Comparison of ENCODE assay signal across 8 mouse cellular contexts in genomic region chr14:61686101-61686691, GRCm38 (mm10).
DNase-seq lines count a peak whose midpoint lies in the region; ATAC-seq and TF ChIP-seq lines count a peak whose summit lies in the region.

No protein-coding gene starts in this region.

- no peak for TF ChIP-seq POLR2A in testis, adult 2 months (IDR thresholded peaks at IDR 0.05; ENCODE audit: control insufficient read depth, low read depth, low read length)

- peak overlapping the region; percentile 63 for H3K4me2 ChIP-seq in forebrain, embryonic 12.5 days
- peak overlapping the region; percentile 89 for H3K4me2 ChIP-seq in intestine, embryonic 15.5 days (replicated peaks)

- H3K27ac ChIP-seq in forebrain, embryonic 12.5 days, result no peak overlapping the region
- H3K27ac ChIP-seq in intestine, embryonic 15.5 days, result no peak overlapping the region
- peak overlapping the region; percentile 80 for H3K27ac ChIP-seq in testis, adult 2 months (ENCODE audit: control insufficient read depth, insufficient read depth, low read depth, low read length)

- no peaks in the 10 kb centered on the region for H3K36me3 ChIP-seq in forebrain, embryonic 12.5 days (replicated peaks)
- no peaks in the 10 kb centered on the region for H3K36me3 ChIP-seq in intestine, embryonic 15.5 days
- H3K36me3 ChIP-seq in testis, adult 2 months (ENCODE audit: control insufficient read depth, insufficient read depth, low read length), result no peaks in the 10 kb centered on the region

- peaks cover 77% of the 10 kb centered on the region for H3K27me3 ChIP-seq in forebrain, embryonic 12.5 days
- H3K27me3 ChIP-seq in intestine, embryonic 15.5 days (replicated peaks), result peaks cover 36% of the 10 kb centered on the region
- peaks cover 7% of the 10 kb centered on the region; the same call in 1 of the 2 replicates for H3K27me3 ChIP-seq in testis, adult 2 months (ENCODE audit: control insufficient read depth, insufficient read depth, low read length)

- peak overlapping the region; percentile 38 for H3K4me3 ChIP-seq in forebrain, embryonic 12.5 days (replicated peaks)
- H3K4me3 ChIP-seq in intestine, embryonic 15.5 days (replicated peaks), result peak overlapping the region; percentile 39; the same call in 1 of the 2 replicates
- H3K4me3 ChIP-seq in testis, adult 2 months (ENCODE audit: control insufficient read depth, low read depth, low read length), result peak overlapping the region; percentile 46

- no peak for ATAC-seq in forebrain, embryonic 12.5 days (ENCODE audit: low FRiP score)
- no peak for ATAC-seq in intestine, embryonic 15.5 days

- WGBS in forebrain, embryonic 12.5 days, result 2% methylated on average over 29 of the region's 35 CpGs
- 5% methylated on average over 35 of the region's 35 CpGs for WGBS in intestine, embryonic 15.5 days

- H3K9ac ChIP-seq in forebrain, embryonic 12.5 days, result peak overlapping the region; percentile 29; the same call in 1 of the 2 replicates
- H3K9ac ChIP-seq in intestine, embryonic 15.5 days, result 0 out of 2 replicates have a peak overlapping the region, but pooled peaks have one; percentile 14

- H3K4me1 ChIP-seq in forebrain, embryonic 12.5 days, result peaks cover 61% of the 10 kb centered on the region
- H3K4me1 ChIP-seq in intestine, embryonic 15.5 days (replicated peaks), result peaks cover 31% of the 10 kb centered on the region
- H3K4me1 ChIP-seq in testis, adult 2 months (ENCODE audit: control insufficient read depth, insufficient read depth, low read length), result peaks cover 22% of the 10 kb centered on the region

- H3K9me3 ChIP-seq in forebrain, embryonic 12.5 days, result no peaks in the 10 kb centered on the region
- no peaks in the 10 kb centered on the region for H3K9me3 ChIP-seq in intestine, embryonic 15.5 days

- peak; percentile 16 for DNase-seq in right cerebral cortex, postnatal 4 days
- DNase-seq in right cerebral cortex, adult 18-20 months, result no peak
- peak; percentile 40 to 42 for DNase-seq in lung, postnatal 4 days
- no peak for DNase-seq in cerebellum, postnatal 36 days
- no peak for DNase-seq in T-cell, adult 2 months (ENCODE audit: low spot score)

- no peak for TF ChIP-seq CTCF in testis, adult 2 months (IDR thresholded peaks at IDR 0.05; ENCODE audit: control insufficient read depth, insufficient read depth, insufficient replicate concordance, low read depth, low read length)

Comparison
In these comparisons a context has a peak if more than half of its experiments do, and no peak if none do; other contexts are left out.
1. DNase-seq: peak in right cerebral cortex, postnatal 4 days (single experiment) and lung, postnatal 4 days (2 of 2); none in right cerebral cortex, adult 18-20 months (single experiment), cerebellum, postnatal 36 days (0 of 2) and T-cell, adult 2 months (single experiment).
2. Peak in every context shown above with its lines, with median percentiles within 50 percentile points of each other: H3K4me3 ChIP-seq.